Mouse (Mus musculus): ENCODE results near the gene Gda.

DNA sequence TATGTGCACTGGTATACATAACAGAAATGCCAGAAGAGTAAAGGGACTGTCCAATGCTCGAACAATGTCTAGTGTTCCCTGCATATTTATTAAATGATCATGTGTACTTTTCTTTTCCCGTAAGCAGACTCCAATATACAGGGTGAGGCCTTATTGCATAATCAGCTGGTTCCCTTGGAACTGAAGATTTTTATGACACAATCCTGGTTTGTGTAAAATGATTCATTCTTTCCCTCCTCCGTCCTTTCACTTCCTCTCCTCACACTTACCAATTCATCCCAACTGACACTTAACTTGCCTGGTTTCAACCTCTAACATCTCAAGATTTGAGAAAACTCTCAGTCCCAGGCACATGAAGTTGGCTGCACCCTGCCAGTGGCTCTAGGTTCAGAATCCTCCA is 3.5 kb upstream of the Gda start:
- no peak for TF ChIP-seq CHD2 (IDR thresholded peaks at IDR 0.05; ENCODE audit: low read depth, low read length)
- no peak for TF ChIP-seq ZC3H11A (IDR thresholded peaks at IDR 0.05; ENCODE audit: borderline replicate concordance, low read depth, low read length)
- TF ChIP-seq ZNF384 (IDR thresholded peaks at IDR 0.05; ENCODE audit: low read depth, low read length) = no peak

All from ES-E14 (cell line).